Mouse (Mus musculus) myocyte (in vitro differentiated cells): ENCODE measurements around the gene Ptbp3. TPM values are rescaled to one million over a fixed set of nuclear protein-coding genes. Genes with fewer than 3 reads are reported as not detected.

Experiments
- H3K27me3 ChIP-seq: one replicate; pipeline ENCODE4 v1.6.1; 2011; ENCODE audit not compliant: control insufficient read depth, insufficient read depth, insufficient read length
- H3K36me3 ChIP-seq: one replicate; pipeline ENCODE4 v1.6.1; 2011; ENCODE audit not compliant: control insufficient read depth, insufficient read depth
- H3K4me2 ChIP-seq: one replicate; pipeline ENCODE4 v1.6.1; 2011; ENCODE audit warnings: low read depth, control low read depth
- H3K4me3 ChIP-seq: one replicate; pipeline ENCODE4 v1.5.1; 2011; ENCODE audit warnings: mild to moderate bottlenecking, control low read depth, moderate library complexity
- H3K79me2 ChIP-seq: one replicate; pipeline ENCODE4 v1.6.1; 2011; ENCODE audit not compliant: control insufficient read depth, insufficient read depth
- H3ac ChIP-seq: one replicate; pipeline ENCODE4 v1.6.1; 2011; ENCODE audit not compliant: control insufficient read depth, insufficient read length
- CEBPB ChIP-seq: IDR thresholded peaks from 2 replicates; pipeline ENCODE4 v1.6.1; 2011; ENCODE audit warnings: mild to moderate bottlenecking, moderate library complexity; ENCODE audit not compliant: poor library complexity, insufficient read depth, severe bottlenecking
- E2F4 ChIP-seq: IDR thresholded peaks from one replicate; pipeline ENCODE4 v1.6.1; 2011; ENCODE audit warnings: mild to moderate bottlenecking, control low read depth, moderate library complexity; ENCODE audit not compliant: insufficient read depth
- MAX ChIP-seq: IDR thresholded peaks from one replicate; pipeline ENCODE4 v1.6.1; 2011; ENCODE audit warnings: low read depth, mild to moderate bottlenecking, control low read depth
- MYOD1 ChIP-seq, 3 experiments: IDR thresholded peaks; one replicate each; pipeline ENCODE4 v1.6.1; 2011; ENCODE audit warnings: control low read depth in 2 of 3, low read depth in 2 of 3, mild to moderate bottlenecking in 2 of 3, moderate library complexity in 1 of 3; ENCODE audit not compliant: insufficient read length in 2 of 3, control insufficient read depth in 1 of 3
- MYOG ChIP-seq, 3 experiments: IDR thresholded peaks; one replicate each; pipeline ENCODE4 v1.6.1; 2011; ENCODE audit warnings: control low read depth in 2 of 3, low read depth in 2 of 3, mild to moderate bottlenecking in 2 of 3; ENCODE audit not compliant: insufficient read length in 2 of 3, control insufficient read depth in 1 of 3, insufficient read depth in 1 of 3
- POLR2A ChIP-seq: IDR thresholded peaks from one replicate; pipeline ENCODE4 v1.6.1; 2011; ENCODE audit warnings: low read depth, mild to moderate bottlenecking, control low read depth, moderate library complexity; ENCODE audit not compliant: insufficient read length
- POLR2AphosphoS2 ChIP-seq: IDR thresholded peaks from one replicate; pipeline ENCODE4 v1.6.1; 2011; ENCODE audit warnings: low read depth, control low read depth; ENCODE audit not compliant: insufficient read length
- REST ChIP-seq: IDR thresholded peaks from one replicate; pipeline ENCODE4 v1.6.1; 2011; ENCODE audit warnings: mild to moderate bottlenecking, control low read depth, moderate library complexity; ENCODE audit not compliant: insufficient read depth, insufficient read length
- SRF ChIP-seq: IDR thresholded peaks from one replicate; pipeline ENCODE4 v1.6.1; 2011; ENCODE audit warnings: low read depth; ENCODE audit not compliant: control insufficient read depth, insufficient read length
- TCF12 ChIP-seq: IDR thresholded peaks from one replicate; pipeline ENCODE4 v1.6.1; 2011; ENCODE audit warnings: mild to moderate bottlenecking, control low read depth; ENCODE audit not compliant: poor library complexity, insufficient read depth, severe bottlenecking
- TCF3 ChIP-seq: IDR thresholded peaks from one replicate; pipeline ENCODE4 v1.6.1; 2011; ENCODE audit warnings: low read depth, control low read depth; ENCODE audit not compliant: insufficient read length
- USF1 ChIP-seq: IDR thresholded peaks from one replicate; pipeline ENCODE4 v1.6.1; 2011; ENCODE audit warnings: low read depth, mild to moderate bottlenecking, control low read depth, moderate library complexity
- polyA plus RNA-seq: library from polyadenylated mRNA; unstranded; fragments of >200 nt; fragmentation: generic; extraction: Trizol; gene quantifications from one replicate; pipeline ENCODE4 v1.2.1, GENCODE M21; 2012; ENCODE audit warnings: missing spikeins

Ptbp3 gene
- polyA plus RNA-seq, 1 experiment = 7.8 TPM

- Histone ChIP-seq H3K79me2 (no peaks in the 10 kb centered on the region), H3ac (no peak overlapping the region), H3K36me3 (no peaks in the 10 kb centered on the region), H3K27me3 (no peaks in the 10 kb centered on the region), H3K4me2 (no peak overlapping the region), H3K4me3 (no peak overlapping the region)
- no peak for TF ChIP-seq USF1
- TF ChIP-seq SRF = no peak
- no peak for TF ChIP-seq E2F4
- TF ChIP-seq MAX = no peak
- TF ChIP-seq POLR2AphosphoS2 = no peak
- TF ChIP-seq REST = no peak
- TF ChIP-seq MYOG (IDR thresholded peaks at IDR 0.05; ENCODE audit: control insufficient read depth in 1 of 3, insufficient read depth in 1 of 3, insufficient read length in 2 of 3, low read depth in 2 of 3) = no peak
- TF ChIP-seq MYOD1 (IDR thresholded peaks at IDR 0.05; ENCODE audit: control insufficient read depth in 1 of 3, insufficient read length in 2 of 3, low read depth in 2 of 3) = no peak
- TF ChIP-seq TCF12 = no peak
- no peak for TF ChIP-seq CEBPB
Measured at GRCm38 (mm10) chr4:59585097-59585496, 35.9 kb upstream of the Ptbp3 start.

GRCm38 (mm10) chr4:59582186-59582585 lies 33.0 kb upstream of the Ptbp3 start:
- Histone ChIP-seq H3ac (peak overlapping the region; percentile 55), H3K79me2 (no peaks in the 10 kb centered on the region), H3K4me2 (peak overlapping the region; percentile 87), H3K27me3 (no peaks in the 10 kb centered on the region), H3K36me3 (no peaks in the 10 kb centered on the region), H3K4me3 (peak overlapping the region; percentile 75)
- TF ChIP-seq POLR2A (no peak), TCF12 (no peak), TCF3 (no peak), E2F4 (no peak), MAX (no peak), REST (no peak), MYOG (IDR thresholded peaks at IDR 0.05; ENCODE audit: control insufficient read depth in 1 of 3, insufficient read depth in 1 of 3, insufficient read length in 2 of 3, low read depth in 2 of 3) (no peak), USF1 (no peak), POLR2AphosphoS2 (no peak), CEBPB (no peak)

- H3K27me3 ChIP-seq = no peaks in the 10 kb centered on the region
- H3K36me3 ChIP-seq = no peaks in the 10 kb centered on the region
- no peaks in the 10 kb centered on the region for H3K79me2 ChIP-seq
- peak within 1 kb of the TSS; percentile 87 for H3K4me2 ChIP-seq
- peak; percentile 56 for TF ChIP-seq POLR2A
- TF ChIP-seq CEBPB = no peak
- TF ChIP-seq POLR2AphosphoS2 = peak; percentile 51
- no peak for TF ChIP-seq SRF
- peak within 1 kb of the TSS; percentile 55 for H3ac ChIP-seq
- H3K4me3 ChIP-seq = peak within 1 kb of the TSS; percentile 75
Measured at GRCm38 (mm10) chr4:59581314-59582185, 32.4 kb upstream of the Ptbp3 start, which contains the start of gene Hsdl2. TSS of gene Hsdl2 (plus strand) at chr4:59581563.

GRCm38 (mm10) chr4:59580495-59581281 lies 31.5 kb upstream of the Ptbp3 start:
- Histone ChIP-seq H3ac (peak overlapping the region; percentile 55), H3K27me3 (no peaks in the 10 kb centered on the region), H3K4me2 (peak overlapping the region; percentile 82), H3K4me3 (peak overlapping the region; percentile 75), H3K36me3 (no peaks in the 10 kb centered on the region), H3K79me2 (no peaks in the 10 kb centered on the region)
- TF ChIP-seq TCF3 (no peak), REST (no peak), MAX (no peak), USF1 (no peak), MYOD1 (IDR thresholded peaks at IDR 0.05; ENCODE audit: control insufficient read depth in 1 of 3, insufficient read length in 2 of 3, low read depth in 2 of 3) (no peak), MYOG (IDR thresholded peaks at IDR 0.05; ENCODE audit: control insufficient read depth in 1 of 3, insufficient read depth in 1 of 3, insufficient read length in 2 of 3, low read depth in 2 of 3) (no peak), POLR2A (no peak), SRF (no peak), E2F4 (no peak), TCF12 (no peak), POLR2AphosphoS2 (no peak), CEBPB (no peak)
